Mouse (Mus musculus): ENCODE measurements at regions not wholly inside any gene's neighbourhood (a gene's known extent, or its start where the extent isn't known, plus 50 kb on each side); places are given as distances from the start of the nearest gene placed in this dataset.
"Not testable (repeated sequence)": the region's sequence is repeated elsewhere in the genome, so short reads cannot be mapped to it uniquely, and the experiment has no call there.

DNA sequence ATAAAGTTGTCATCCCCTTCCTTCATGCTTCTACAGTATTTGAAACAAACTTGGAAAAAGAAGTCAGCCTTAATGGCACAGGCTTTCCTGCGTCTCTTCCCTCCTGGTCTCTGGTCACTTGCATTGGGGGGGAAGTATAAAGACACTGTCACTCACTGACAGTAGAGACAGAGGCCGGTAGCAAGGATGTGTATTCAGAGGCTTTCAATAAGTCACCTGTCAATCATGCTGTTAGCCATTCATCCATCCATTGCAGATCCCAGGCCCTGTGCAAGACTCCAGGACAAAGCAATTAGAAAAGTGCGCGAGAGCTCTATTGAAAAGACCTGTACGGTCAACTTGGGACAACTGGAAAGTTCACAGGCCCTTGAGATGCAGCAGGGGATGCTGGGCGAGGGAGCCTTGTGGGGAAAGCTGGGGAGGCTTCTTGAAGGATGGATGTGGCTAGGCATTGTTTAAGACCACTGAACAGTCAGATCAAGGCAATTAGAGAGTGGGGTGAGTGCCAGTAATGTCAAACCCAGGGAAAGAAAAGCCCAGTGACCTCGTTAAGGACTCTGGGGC, 212.0 kb downstream of the Pten start:
- no peak for DNase-seq (ENCODE audit: low spot score in 2 of 2)

DNA sequence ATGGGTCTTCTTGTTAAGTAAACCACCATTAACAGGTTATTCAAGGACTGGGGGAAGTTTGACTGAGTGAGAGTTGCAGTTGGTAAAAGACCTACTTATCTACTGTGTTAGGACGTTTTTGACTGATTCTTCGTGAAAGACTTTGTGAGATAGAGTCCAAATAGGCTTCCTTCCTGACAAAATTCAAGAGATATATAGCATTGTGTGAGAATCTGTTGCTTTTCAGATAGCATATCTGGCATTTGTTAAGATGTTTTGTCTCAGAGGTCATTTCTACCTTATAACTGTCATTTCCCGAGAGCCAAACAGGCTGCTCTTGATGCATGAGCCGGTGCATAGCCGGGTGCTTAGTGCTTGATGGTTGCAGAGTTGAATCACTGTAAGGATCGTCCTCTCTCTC, 214.8 kb downstream of the Pten start:
- no peak for DNase-seq (ENCODE audit: low spot score in 2 of 2)

DNA sequence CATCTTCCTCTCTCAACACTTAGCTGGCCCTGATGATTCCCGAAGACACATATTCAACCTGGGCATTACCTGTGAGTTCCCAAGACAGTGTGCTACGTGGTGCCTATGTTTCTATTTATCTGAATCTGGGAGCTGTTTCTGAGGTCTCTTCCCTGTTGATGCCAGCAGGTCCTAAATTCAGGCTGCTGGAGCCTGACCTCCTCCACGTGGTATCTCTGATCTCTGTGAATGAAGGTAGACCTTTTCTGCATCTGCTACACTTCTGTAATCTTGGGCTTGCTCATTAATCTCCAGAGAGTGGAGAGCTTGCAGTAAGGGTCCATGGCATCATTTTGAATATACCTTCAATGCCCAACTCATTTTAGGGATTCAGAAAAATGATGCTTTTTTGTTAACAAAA, 215.8 kb downstream of the Pten start:
- no peak for DNase-seq (ENCODE audit: low spot score in 2 of 2)

DNA sequence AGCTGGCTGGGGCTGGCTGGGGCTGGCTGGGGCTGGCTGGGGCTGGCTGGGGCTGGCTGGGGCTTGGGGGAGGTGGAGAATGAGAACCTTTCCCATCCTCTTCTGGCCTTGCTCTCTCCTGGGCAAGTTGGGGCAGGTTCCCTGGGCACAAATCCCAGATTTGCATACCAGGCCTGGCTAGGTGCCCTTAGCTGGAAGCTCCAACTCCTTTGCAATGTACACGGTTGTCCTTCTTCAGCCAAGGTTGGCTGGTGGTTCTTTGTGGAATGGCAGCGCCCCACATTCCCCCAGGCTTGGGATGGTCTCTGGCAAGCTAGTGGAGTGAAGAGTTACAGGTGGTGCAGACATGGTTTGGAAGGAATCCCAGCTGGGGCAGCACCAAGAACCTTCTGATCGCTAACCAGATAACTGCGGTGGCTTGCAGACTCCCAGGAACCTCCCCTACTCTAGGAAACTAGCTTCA, 217.5 kb downstream of the Pten start:
- DNase-seq (ENCODE audit: low spot score in 2 of 2): no peak

DNA sequence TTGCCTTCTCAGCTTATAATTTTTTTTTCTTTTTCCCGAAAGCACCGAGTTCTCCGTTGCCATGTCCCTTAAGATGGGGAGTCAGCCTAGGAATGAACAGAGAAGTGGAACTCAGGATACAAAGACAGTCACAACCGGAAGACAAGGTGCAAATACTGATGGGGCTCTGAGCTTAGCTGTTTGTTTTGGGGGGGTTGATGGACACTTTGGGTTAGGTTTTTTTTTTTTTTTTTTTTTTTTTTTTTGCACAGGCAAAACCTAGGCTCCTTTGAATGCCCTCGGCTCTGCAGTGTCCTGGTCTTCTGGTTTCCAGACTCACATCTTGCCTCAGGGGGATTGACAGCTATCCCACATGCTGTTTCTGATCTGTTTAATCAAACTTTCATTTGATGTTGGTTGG, 218.0 kb downstream of the Pten start:
- DNase-seq (ENCODE audit: low spot score in 2 of 2): no peak

DNA sequence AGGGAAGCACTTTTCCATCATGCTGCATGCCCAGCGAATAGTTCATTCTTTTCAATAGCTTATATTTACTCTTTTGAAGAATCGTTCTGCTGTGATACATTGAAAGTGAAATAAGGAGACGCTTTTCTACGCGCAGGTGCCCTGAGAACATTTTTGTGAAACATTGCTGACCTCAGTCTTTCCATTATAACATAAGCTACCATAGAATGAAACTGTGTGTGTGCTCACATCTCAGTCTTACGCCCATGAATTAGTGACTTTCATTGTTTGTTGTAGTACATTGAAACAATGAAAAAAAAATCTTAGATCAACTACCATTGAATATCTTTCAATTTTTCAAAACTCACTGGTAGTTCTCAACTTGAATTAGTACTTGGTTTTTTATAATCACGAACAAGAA, 219.2 kb downstream of the Pten start:
- DNase-seq (ENCODE audit: low spot score in 2 of 2): no peak

DNA sequence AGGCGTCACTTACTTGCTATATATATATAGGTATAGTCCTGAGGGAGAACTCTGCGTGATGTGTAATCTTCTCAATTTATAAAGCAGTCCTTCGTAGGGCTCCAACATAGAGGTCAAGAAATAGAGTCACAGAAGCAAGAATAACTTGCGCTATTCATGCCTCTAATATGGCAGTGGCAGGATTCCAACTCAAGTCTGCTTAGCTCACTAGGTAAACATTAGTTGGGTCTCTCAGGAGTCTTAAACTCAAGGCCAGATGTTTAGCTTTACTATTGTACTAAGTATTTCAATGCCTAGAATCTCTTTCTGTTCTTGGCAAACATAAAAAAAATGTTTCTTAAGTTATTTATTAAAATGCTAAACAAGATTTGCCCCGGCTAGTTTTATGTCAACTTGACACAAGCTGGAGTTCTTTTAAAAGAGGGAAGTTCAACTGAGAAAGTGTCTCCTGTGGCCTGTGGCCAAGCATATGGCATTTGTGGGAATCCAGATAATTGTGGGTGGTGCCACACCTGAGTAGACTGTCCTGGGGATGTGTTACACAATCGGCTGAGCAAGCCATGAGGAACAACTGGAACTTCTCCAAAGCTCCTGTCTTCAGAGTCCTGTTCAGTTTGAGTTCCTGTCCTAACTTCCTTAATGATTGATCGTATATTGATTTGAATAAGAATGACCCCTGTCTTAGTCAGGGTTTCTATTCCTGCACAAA, 220.9 kb downstream of the Pten start:
- no peak for DNase-seq (ENCODE audit: low spot score in 2 of 2)

DNA sequence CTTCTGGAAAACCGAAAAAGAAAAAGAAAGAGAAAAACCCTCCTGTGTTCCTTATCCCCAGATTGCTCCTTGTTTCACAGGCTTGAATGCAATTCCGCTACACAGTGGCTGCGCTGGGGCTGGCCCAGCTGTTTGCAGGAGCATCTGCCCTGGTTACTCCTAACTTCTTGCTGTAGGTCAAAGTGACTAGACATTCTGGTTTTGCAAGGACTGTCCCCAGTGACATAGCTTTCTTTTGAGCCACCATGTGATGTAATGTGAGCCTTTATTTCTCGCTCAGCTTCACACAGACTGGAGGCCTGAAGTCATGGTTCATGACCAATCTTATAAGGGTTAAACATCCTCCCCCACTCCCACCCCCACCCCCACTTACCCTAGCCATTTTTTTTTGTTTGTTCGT, 222.8 kb downstream of the Pten start:
- DNase-seq (ENCODE audit: low spot score in 2 of 2): no peak

DNA sequence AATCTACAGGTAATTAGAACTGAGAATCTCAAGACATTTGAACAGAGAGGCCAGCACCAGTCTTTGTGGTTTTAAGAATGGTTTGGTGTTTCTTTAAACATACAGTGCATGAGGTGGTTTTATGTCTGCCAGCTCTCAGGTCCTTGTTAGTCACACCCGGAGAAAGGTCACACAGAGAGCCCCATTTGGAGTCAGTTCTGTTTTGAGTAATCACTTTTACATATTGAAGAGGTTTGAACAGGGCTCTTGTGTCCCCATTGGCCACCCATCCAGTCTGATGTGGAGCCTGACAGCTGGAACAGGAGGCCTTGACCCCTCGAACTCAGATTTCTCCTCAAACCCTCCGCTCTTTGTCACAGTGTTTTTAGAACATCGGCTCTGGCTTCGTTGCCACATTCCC, 231.4 kb downstream of the Pten start:
- no peak for DNase-seq (ENCODE audit: low spot score in 2 of 2)

DNA sequence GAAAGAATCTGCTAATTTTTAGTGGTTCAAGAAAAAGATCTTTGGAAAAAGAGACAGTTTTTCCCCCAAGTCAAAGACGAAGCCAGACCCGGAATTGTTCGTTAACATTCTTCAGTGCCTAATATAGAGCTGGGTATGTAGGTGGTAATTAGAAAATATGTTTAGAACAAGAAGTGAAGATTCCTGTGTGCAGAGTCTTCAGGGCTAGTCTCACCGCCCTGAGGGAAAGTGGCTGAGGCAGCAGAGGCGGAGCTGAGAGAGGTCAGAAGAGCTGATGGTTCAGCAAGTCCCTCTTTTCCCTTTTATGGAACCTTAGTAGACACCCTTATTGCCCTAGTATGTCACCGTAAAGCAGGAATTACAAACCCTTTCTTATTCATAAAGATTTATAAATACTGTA, 232.0 kb downstream of the Pten start:
- DNase-seq (ENCODE audit: low spot score in 2 of 2): no peak

DNA sequence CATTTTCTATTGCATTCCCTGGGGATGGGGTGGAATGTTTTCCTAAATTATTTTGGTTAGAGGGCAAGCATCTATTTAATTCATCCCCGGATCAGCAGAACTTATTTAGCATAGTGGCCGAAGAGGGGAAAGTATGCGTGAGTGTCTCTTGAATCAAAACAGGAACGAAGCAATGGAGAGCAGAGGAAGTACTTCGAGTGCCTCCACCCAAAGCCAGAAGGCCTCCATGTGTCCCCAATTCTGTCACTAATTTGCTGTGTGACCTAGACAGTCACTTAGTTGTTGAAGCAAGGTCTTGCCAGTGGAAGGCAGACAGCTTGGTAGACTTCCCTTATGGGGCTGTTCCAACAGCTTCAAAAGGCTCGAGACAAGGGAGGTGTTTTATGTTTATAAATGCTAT, 233.3 kb downstream of the Pten start:
- DNase-seq (ENCODE audit: low spot score in 2 of 2): no peak

DNA sequence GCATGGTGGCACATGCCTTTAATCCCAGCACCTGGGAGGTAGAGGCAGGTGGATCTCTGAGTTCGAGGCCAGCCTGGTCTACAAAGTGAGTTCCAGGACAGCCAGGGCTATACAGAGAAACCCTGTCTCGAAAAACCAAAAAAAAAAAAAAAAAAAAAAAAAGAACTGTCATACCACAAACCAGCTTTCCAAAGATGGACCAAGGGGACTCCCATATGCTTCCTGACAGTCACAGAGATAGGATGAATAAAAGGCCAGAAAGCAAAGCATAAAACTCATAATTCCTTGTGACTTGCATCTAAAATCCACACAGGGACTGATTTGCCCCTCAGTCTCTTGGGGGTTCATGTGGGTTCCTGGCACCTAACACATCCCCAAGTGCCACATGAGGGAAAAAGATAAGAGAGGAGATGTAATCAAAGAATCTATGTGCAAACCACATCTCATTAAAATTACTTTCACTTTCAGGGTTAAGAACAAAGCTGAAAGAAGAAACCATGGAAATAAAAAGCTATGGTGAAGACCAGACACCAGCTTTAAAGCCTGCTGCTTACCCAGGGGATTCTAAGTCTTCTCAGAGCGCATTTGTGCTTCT, 241.4 kb downstream of the Pten start:
- no peak for DNase-seq (ENCODE audit: low spot score in 2 of 2)

DNA sequence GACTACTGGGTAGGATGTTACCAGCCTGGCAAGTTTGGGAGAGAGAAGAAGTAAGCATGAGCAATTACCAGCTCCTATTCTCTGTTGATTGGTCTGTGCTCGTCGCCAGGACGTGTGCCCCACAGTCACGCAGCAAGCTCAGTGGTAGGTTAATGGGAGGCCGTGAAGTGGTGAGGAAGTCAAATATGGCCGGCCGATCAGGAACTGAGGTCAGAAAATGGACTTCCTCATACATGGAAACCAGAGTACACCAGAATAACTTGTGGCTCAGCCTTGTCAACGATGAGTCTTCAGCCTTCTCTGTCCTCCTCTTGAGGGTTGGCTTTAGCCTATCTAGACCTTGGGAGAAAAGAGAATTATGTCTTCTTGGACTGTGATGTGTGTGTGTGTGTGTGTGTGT, 250.3 kb downstream of the Pten start:
- no peak for DNase-seq (ENCODE audit: low spot score in 2 of 2)

DNA sequence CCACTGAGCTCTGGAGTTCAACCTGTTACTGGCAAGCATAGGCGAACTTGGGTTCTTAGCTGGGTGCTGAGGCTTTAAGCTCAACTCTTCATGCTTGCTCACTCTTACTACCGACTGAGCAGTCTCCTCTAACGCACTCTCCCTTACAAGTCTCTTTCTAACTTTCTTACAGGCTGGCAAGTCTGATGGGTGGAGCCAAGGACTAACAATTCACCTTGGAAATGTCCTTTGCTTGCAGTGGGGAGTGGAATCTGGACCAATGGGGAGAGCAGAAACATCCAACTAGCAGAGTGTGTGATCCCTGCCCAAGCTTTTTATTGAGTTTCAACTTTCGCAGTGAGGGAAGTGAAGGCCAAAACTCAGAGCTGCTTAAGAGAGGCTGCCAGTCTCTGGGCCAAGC, 250.8 kb downstream of the Pten start:
- DNase-seq (ENCODE audit: low spot score in 2 of 2): no peak

DNA sequence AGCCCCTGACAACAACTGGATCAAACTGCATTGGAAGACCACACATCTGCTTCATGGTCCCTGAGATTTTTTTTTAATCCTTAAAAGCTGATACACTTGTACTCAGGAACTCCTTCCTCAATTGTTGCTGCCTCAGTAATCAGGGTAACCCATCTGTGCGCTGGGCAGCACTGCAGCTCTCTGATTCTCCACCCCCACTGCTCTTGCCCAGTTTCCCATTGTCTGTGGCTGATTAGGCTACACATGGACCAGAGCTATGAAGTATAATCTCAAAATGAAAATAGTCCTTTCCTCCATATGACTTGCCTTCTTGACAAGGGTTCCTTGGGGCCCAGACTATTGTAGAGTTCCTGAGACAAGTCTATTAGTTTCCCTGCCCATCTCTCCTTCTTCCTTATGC, 251.5 kb downstream of the Pten start:
- no peak for DNase-seq (ENCODE audit: low spot score in 2 of 2)

DNA sequence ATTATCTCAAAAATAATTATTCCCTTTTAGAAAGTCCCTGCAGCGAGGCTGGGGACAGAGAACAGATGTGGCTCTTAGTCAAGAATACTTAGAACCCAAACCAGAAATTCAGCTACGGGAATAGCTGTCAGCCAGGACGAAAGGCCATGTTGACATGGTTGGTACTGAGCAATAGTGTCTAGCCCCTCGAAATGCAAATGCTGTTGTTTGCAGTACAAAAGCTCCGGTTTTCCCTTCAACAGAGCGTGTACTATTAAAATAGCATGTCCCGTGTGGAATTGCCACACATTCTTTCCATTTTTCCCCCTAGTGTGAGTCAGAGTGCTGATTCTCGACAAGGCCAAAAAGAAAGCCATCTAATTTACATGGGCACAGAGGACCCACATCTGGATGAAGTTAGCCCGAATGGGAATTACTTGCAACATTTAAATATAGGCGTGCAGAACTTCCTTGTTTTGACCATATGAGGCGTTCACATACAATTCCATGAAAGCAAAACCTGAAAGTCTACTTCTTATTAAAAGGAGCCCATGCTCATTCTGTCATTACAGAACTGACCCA, 253.7 kb downstream of the Pten start:
- DNase-seq (ENCODE audit: low spot score in 2 of 2): no peak

DNA sequence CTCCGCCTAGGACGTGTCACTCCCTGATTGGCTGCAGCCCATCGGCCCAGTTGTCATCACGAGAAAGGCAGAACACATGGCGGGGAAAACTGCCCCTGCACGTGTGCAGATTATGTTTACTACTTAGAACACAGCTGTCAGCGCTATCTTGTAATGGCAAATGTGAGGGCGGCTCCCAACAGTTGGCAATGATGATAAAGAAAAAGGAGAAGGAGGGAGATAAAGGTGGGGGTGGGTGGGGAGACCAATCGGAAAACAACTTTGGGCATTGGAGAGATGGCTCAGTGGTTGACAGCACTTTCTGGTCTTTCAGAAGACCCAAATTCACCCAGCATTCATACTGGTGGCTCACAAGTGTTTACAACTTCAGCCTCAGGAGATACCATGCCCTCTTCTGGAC, 257.6 kb downstream of the Pten start:
- not testable (repeated sequence) for DNase-seq (ENCODE audit: low spot score in 2 of 2)

DNA sequence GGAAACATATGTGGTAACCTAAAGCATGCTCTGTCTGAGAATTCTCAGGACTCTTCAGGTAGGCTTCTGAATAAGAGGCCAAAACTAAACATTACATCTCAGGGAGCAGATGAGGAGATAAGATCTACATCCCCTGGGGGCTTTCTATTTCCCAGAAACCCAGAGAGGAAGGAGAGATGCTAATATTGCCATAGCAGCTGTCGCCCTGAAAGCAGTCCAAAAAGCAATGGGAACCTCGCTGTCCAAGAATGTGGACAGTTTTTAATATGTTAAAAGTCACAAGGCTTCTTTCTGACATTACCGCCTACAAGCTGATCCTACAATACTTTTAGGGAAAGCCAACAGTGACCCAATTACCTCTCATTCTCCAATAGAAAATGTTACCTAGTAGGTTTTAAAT, 263.9 kb downstream of the Pten start:
- no peak for DNase-seq (ENCODE audit: low spot score in 2 of 2)

DNA sequence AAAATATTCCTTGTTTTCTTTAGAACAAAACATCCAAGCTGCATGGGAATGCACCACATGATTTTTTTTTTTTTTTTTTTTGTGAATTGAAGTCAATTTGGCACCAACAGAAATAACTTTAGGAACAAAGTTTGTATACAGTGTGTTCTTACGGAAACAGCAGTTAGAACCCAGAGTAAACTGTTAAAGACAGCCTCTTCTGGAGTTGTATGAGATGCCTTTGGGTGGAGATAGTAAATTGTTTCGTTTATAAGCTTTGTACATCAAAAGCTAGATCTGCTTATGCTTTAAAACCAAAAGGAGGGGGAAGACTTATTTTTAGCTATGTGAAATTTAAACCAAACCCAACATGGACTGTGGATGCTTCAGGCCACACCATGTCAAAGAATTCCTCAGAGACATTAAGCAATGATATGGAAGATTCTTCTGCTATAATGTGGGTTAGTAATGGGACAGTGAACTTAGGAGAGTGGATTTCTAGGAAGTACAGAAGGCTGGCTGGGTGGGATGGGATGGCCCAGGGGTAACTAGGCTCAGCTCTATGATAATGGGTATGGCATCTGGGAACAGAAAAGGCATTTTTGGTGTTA, 265.6 kb downstream of the Pten start:
- DNase-seq (ENCODE audit: low spot score in 2 of 2): no peak

DNA sequence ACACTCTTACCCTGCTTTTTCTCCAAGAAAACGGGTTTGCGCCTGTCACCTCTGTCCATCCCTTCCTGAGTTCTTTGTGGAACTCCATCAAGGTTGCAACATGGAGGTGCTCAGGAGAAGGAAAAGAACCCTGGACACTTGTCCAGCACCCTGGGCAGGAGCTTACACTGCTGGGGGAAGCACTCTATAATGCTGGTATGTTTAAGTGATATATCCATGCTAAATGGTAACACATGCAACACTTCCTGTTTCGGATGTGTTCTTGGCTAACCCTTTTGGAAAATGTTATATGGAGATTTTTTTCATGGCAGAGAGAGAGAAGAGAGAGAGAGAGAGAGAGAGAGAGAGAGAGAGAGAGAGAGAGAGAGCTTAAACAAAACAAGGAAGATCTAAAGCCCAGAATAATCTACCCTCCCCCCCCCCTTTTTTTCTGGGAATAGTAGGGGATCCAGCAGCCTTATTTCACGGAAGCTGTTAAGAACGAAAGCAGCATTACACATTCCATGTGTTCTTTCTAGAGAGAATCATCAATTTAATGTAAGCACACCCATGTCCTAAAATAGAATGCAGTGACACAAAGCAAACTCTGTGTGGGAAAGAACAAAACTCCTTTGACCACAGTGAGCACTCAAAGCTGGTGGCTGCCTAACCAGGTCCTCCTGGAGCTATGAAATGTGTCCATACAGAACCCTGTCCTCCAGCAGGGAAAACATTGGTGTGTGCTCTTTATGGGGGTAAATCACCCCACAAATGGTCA, 272.6 kb downstream of the Pten start:
- DNase-seq (ENCODE audit: low spot score in 2 of 2): no peak

DNA sequence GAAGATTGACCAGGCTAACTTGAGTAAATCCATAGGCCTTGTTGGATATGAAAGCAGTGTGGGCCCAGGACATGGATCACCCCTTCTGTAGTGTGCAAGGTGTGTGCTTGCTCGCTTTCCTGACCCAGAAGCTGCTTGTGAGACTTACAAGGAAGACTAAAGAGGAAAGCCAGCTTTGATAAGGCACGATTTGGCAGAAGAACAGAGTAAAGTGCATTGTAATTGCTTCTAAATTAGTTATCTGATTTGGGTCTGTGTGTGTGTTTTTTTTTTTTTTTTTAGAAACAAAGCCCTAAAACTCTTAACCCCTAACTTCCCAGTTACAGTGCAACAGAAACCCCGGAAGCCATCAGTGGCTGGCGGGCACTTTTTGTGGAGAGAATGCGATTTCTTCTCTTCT, 283.2 kb downstream of the Pten start:
- DNase-seq (ENCODE audit: low spot score in 2 of 2): no peak

DNA sequence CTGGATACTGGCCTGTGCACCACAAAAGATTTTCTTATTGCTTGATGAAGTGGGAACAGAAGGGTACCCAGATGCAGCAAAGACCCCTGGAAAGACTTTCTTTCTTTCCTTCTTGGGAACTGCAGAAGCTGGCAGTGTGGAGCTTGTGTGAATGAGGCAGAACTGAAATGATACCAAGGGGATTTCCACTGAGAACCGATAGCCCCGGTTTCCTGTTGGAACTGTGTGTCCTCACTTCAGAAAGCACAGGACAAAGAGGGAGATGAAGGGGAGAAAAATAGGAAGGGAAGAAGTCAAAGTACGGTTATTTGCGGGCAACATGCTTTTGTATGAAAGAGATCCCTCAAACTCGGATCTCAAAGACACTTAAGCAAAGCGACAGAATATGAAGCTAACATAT, 283.7 kb downstream of the Pten start:
- no peak for DNase-seq (ENCODE audit: low spot score in 2 of 2)
